Mouse (Mus musculus): ENCODE measurements at regions not wholly inside any gene's neighbourhood (a gene's known extent, or its start where the extent isn't known, plus 50 kb on each side); places are given as distances from the start of the nearest gene placed in this dataset.

GRCm38 (mm10) chr6:14046560-14046959 lies 175.2 kb upstream of the 2610001J05Rik start:
- no peak for DNase-seq (ENCODE audit: low spot score in 2 of 2)

- DNase-seq (ENCODE audit: low spot score in 2 of 2), result no peak
Measured at GRCm38 (mm10) chr6:14044654-14045053, 173.3 kb upstream of the 2610001J05Rik start.

- DNase-seq (ENCODE audit: low spot score in 2 of 2), result no peak
Measured at GRCm38 (mm10) chr6:14025898-14026297, 154.6 kb upstream of the 2610001J05Rik start.

- DNase-seq (ENCODE audit: low spot score in 2 of 2), result peak in 1 of 2 experiments; percentile 3
Measured at GRCm38 (mm10) chr6:14018928-14019327, 147.6 kb upstream of the 2610001J05Rik start.

- DNase-seq (ENCODE audit: low spot score in 2 of 2), result peak; percentile 19 to 51
Measured at GRCm38 (mm10) chr6:13982606-13983389, 111.5 kb upstream of the 2610001J05Rik start.

GRCm38 (mm10) chr6:13974710-13975506 lies 103.6 kb upstream of the 2610001J05Rik start:
- DNase-seq (ENCODE audit: low spot score in 2 of 2), result no peak

- DNase-seq (ENCODE audit: low spot score in 2 of 2), result no peak
Measured at GRCm38 (mm10) chr6:13964471-13964870, 93.2 kb upstream of the 2610001J05Rik start.

GRCm38 (mm10) chr6:13964013-13964412 lies 92.7 kb upstream of the 2610001J05Rik start:
- no peak for DNase-seq (ENCODE audit: low spot score in 2 of 2)

GRCm38 (mm10) chr6:13949640-13950039 lies 78.3 kb upstream of the 2610001J05Rik start:
- no peak for DNase-seq (ENCODE audit: low spot score in 2 of 2)

GRCm38 (mm10) chr6:13920809-13921760 lies 49.8 kb upstream of the 2610001J05Rik start:
- no peak for DNase-seq (ENCODE audit: low spot score in 2 of 2)
